Mouse (Mus musculus) liver, adult 2 months (tissue): Measurements from ENCODE around the gene Gorasp1.

Experiments
- CTCF ChIP-seq: fragments of 200-500 bp; IDR thresholded peaks from 2 replicates; pipeline ENCODE4 v1.5.1; 2011; ENCODE audit warnings: low read depth, low read length, control low read depth
- POLR2A ChIP-seq: fragments of 200-500 bp; IDR thresholded peaks from 2 replicates; pipeline ENCODE4 v1.6.1; 2011; ENCODE audit warnings: low read length, control low read depth; ENCODE audit not compliant: insufficient read depth; ENCODE audit errors: extremely low read depth

- no peak for TF ChIP-seq CTCF
- TF ChIP-seq POLR2A: no peak
Measured at GRCm38 (mm10) chr9:119975286-119975685, 37.9 kb upstream of the Gorasp1 start.
